Mouse (Mus musculus): ENCODE results near the gene Kctd13. TPM values are rescaled to one million over a fixed set of nuclear protein-coding genes. Genes with fewer than 3 reads are reported as not detected.
A peak's percentile ranks its signal among the peaks of the same experiment; 100 is the strongest.

The Kctd13 gene
- total RNA-seq (2012; rRNA removed) (35.0 and 37.5 TPM in 2 replicates), total RNA-seq (2014; rRNA removed) (16.4 and 19.0 TPM in 2 replicates), polyA plus RNA-seq (2012; ENCODE audit: insufficient read length, low read depth) (35.2 and 40.4 TPM in 2 replicates)

DNA sequence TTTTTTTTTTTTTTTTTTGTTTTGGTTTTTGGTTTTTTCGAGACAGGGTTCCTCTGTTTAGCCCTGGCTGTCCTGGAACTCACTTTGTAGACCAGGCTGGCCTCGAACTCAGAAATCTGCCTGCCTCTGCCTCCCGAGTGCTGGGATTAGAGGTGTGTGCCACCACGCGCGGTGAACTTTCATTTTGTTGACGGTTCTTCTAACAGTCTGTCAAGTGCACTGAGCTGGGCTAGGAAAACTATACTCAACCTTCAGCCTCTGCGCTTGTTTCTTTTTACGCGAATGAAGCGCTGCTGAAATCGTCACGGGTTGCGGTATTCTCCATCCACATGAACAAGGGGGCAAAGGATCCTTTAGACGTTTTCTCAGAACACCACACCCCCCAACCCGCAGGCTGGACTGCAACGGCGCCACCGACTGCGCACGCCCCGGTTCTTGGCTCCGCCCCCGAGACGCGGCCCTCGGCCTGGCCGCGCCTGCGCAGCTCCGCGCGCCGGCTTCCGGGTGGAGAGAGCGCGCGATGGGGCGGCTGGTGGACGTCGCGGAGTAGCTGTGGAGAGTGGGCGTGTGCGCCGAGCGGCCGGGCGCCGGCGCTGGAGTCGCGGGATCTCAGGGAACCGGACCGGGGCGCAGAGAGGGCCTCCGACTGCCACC is at the start of gene Kctd13:
Gene Kctd13 (plus strand): TSS at position 496 of the 654 bp plus-strand sequence.
- Histone ChIP-seq H3K9ac (ENCODE audit: insufficient read depth, low read depth) (peak within 1 kb of the TSS; percentile 94), H3K4me3 (replicated peaks in 1 of 3; ENCODE audit: low read depth in 2 of 3, low read length in 2 of 3, poor library complexity in 1 of 3) (peak within 1 kb of the TSS; percentile 96 to 100 (median 98)), H3K27me3 (replicated peaks) (no peaks in the 10 kb centered on the region), H3K4me2 (ENCODE audit: insufficient read depth, low read depth, poor library complexity, severe bottlenecking) (peak within 1 kb of the TSS; percentile 59), H3K27ac (ENCODE audit: insufficient read depth, low read depth) (peak within 1 kb of the TSS; percentile 22; the same call in 1 of the 2 replicates), H3K36me3 (replicated peaks in 1 of 2; ENCODE audit: control insufficient read depth in 1 of 2, insufficient read depth in 1 of 2, low read length in 1 of 2) (peaks cover 8 to 33% of the 10 kb centered on the region in 2 experiments), H3K4me1 (ENCODE audit: control insufficient read depth in 1 of 2, insufficient read depth in 2 of 2) (peaks cover 10 to 34% of the 10 kb centered on the region in 2 experiments; a peak in 3 of 4 replicates), H3K79me2 (replicated peaks; ENCODE audit: control insufficient read depth, extremely low read depth, insufficient read depth, poor library complexity, severe bottlenecking) (peaks cover 21% of the 10 kb centered on the region), H3K9me3 (replicated peaks; ENCODE audit: low read length) (no peaks in the 10 kb centered on the region)
- dilution Hi-C loops (cut with MboI; ENCODE audit: extremely low pct_ligation_motif_present, extremely low pct_unique_long_range_greater_than_20kb, low sequenced_read_pairs), result no loop called here
- in situ Hi-C loops (cut with MboI; ENCODE audit: low pct_ligation_motif_present, low pct_unique_long_range_greater_than_20kb, low sequenced_read_pairs), result no loop called here
- TF ChIP-seq ZKSCAN1 (IDR thresholded peaks at IDR 0.05; ENCODE audit: borderline replicate concordance, low read depth, low read length) (no peak), MEF2A (IDR thresholded peaks at IDR 0.05; ENCODE audit: borderline replicate concordance, low read depth, low read length) (no peak), UBTF (IDR thresholded peaks at IDR 0.05; ENCODE audit: low read depth, low read length) (no peak), SMC3 (IDR thresholded peaks at IDR 0.05; ENCODE audit: low read depth, low read length) (no peak), RAD21 (IDR thresholded peaks at IDR 0.05; ENCODE audit: low read depth, low read length) (no peak), EP300 (IDR thresholded peaks at IDR 0.05; ENCODE audit: low read length) (no peak), GABPA (IDR thresholded peaks at IDR 0.05; ENCODE audit: insufficient replicate concordance, low read depth, low read length) (no peak), POLR2AphosphoS2 (IDR thresholded peaks at IDR 0.05; ENCODE audit: low read depth, low read length) (peak; percentile 59; the same call in 1 of the 2 replicates), SIN3A (IDR thresholded peaks at IDR 0.05; ENCODE audit: low read length) (peak; percentile 92), NRF1 (IDR thresholded peaks at IDR 0.05; ENCODE audit: low read depth, low read length) (peak; percentile 96), ELF1 (IDR thresholded peaks at IDR 0.05; ENCODE audit: low read depth, low read length) (peak; percentile 97), HCFC1 (IDR thresholded peaks at IDR 0.05; ENCODE audit: low read depth, low read length) (peak; percentile 37; the same call in 1 of the 2 replicates), MAZ (IDR thresholded peaks at IDR 0.05; ENCODE audit: low read depth, low read length) (no peak), CHD2 (IDR thresholded peaks at IDR 0.05; ENCODE audit: low read length) (no peak), MYC (IDR thresholded peaks at IDR 0.05; ENCODE audit: low read depth, low read length) (no peak), ETS1 (conservative IDR thresholded peaks at IDR 0.05; ENCODE audit: low read depth, low read length) (no peak), E2F4 (IDR thresholded peaks at IDR 0.05; ENCODE audit: insufficient replicate concordance, low read depth, low read length) (no peak), POLR2A (IDR thresholded peaks at IDR 0.05; ENCODE audit: low read depth, low read length) (peak; percentile 90), ZC3H11A (IDR thresholded peaks at IDR 0.05; ENCODE audit: low read depth, low read length) (no peak), TBP (conservative IDR thresholded peaks at IDR 0.05; ENCODE audit: low read depth, low read length) (no peak), MAX (IDR thresholded peaks at IDR 0.05; ENCODE audit: low read length) (peak; percentile 60), ZNF384 (IDR thresholded peaks at IDR 0.05; ENCODE audit: low read depth, low read length) (peak; percentile 58), TCF12 (IDR thresholded peaks at IDR 0.05; ENCODE audit: low read depth, low read length) (peak; percentile 85), JUND (conservative IDR thresholded peaks at IDR 0.05; ENCODE audit: low read depth, low read length) (no peak), CHD1 (IDR thresholded peaks at IDR 0.05; ENCODE audit: low read depth, low read length) (no peak), CTCF (conservative IDR thresholded peaks at IDR 0.05 in 1 of 2, IDR thresholded peaks at IDR 0.05 in 1 of 2; ENCODE audit: low read depth in 2 of 2, low read length in 2 of 2) (no peak), USF1 (IDR thresholded peaks at IDR 0.05; ENCODE audit: low read depth, low read length) (no peak), MXI1 (IDR thresholded peaks at IDR 0.05; ENCODE audit: low read depth, low read length) (peak; percentile 59; the same call in 1 of the 2 replicates), BHLHE40 (IDR thresholded peaks at IDR 0.05; ENCODE audit: low read depth, low read length) (no peak), JUN (IDR thresholded peaks at IDR 0.05; ENCODE audit: insufficient read depth, low read depth, low read length) (no peak), KAT2A (IDR thresholded peaks at IDR 0.05; ENCODE audit: insufficient replicate concordance, low read length) (no peak), RCOR1 (conservative IDR thresholded peaks at IDR 0.05; ENCODE audit: low read depth, low read length) (no peak), IRF4 (IDR thresholded peaks at IDR 0.05; ENCODE audit: low read depth, low read length) (0 out of 2 replicates have a peak, but pooled peaks have one; percentile 4), NELFE (IDR thresholded peaks at IDR 0.05; ENCODE audit: low read depth, low read length) (peak; percentile 81), MAFK (IDR thresholded peaks at IDR 0.05; ENCODE audit: insufficient replicate concordance, low read length) (no peak), ZMIZ1 (IDR thresholded peaks at IDR 0.05; ENCODE audit: low read depth, low read length) (peak; percentile 78), USF2 (conservative IDR thresholded peaks at IDR 0.05; ENCODE audit: low read depth, low read length) (no peak), PAX5 (IDR thresholded peaks at IDR 0.05; ENCODE audit: low read length) (no peak)
- DNase-seq (ENCODE audit: extremely low read depth), result peak; percentile 86

Data from CH12.LX (cell line).